Mouse (Mus musculus) adrenal gland, adult (tissue): ENCODE measurements at regions not wholly inside any gene's neighbourhood (a gene's known extent, or its start where the extent isn't known, plus 50 kb on each side); places are given as distances from the start of the nearest gene placed in this dataset.
"Not testable (repeated sequence)": the region's sequence is repeated elsewhere in the genome, so short reads cannot be mapped to it uniquely, and the experiment has no call there.

Experiments used
- DNase-seq, 2 experiments: peaks; one replicate each; pipeline ENCODE4 v3.0.0; 2022 to 2023; ENCODE audit warnings: low spot score in 1 of 2; ENCODE audit not compliant: inconsistent age in 2 of 2

DNA sequence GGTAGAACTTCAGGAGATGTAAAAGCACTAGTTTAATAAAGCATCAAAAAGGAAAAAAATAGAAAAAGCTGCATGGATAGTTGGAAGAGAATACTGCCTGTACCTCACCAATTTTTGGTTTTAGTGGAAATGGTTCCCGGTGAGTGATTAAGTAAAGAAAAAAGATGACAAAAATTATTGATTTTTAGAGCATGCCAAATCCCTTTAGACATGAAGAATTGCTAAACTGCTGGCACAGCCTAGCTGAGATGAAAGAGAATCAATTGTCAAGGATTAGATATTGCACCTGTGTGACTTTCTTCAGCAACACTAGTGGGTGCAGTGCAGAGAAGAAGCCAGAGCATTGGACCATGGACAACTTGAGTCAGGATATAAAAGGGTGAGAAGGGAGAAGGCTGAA, 348.7 kb upstream of the Cpeb2 start:
- no peak for DNase-seq

DNA sequence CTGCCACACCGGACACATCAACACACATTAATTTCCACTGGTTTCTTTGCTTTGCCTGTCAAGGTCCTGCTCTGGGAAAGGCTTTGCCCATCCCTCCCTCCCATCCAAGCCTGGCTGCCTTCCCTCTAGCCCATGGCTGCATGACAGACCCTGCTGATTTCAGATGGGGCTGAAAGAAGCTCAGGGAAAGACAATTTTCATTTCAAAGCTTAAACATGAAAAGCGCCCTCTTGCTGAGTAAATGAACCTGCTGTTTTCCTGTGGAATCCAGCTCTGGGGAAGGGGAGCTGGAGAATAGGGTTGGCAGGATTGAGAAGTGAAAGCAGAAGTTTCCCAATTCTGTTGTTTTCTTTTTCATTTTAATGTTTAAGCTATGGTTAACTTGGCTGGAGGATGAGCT, 341.1 kb upstream of the Cpeb2 start:
- DNase-seq: peak in 1 of 2 experiments; percentile 29

DNA sequence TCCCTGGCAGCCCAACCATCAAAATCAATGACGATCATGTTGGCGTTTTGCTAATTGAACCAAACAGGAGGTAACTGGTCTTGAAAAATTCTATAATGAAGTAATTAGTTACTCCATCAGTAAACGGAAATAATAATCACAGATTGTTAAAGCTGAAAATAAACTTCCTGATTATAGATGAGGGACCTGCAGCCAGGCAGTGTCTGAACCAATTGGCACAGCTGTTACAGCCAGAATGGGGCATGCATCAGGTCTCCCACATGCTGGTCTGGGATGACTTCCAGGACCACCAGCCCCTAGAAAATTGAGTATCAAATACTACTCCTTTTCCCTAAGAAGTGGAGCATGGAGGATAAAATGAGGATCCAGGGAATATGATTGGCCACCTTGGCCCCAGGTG, 326.8 kb upstream of the Cpeb2 start:
- DNase-seq: no peak

DNA sequence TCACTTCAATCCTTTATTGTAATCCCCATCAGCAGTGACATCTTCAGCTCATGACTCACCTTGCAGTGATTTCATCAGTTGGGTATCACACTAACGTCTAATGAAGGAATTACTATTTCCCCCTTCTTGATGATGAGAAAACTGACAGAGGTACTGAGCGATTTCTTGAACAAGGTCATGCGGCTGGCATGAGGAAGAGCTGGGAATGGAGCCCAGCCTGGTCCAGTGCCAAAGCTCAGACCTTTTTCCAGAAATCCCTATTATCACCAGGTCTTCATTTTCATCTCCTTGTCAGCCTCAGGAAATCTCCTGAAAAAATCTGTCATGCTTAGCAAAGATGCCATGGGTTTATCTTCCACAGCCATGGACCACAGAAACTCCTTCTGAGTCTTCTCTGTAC, 313.6 kb upstream of the Cpeb2 start:
- peak; percentile 68 to 86 for DNase-seq

DNA sequence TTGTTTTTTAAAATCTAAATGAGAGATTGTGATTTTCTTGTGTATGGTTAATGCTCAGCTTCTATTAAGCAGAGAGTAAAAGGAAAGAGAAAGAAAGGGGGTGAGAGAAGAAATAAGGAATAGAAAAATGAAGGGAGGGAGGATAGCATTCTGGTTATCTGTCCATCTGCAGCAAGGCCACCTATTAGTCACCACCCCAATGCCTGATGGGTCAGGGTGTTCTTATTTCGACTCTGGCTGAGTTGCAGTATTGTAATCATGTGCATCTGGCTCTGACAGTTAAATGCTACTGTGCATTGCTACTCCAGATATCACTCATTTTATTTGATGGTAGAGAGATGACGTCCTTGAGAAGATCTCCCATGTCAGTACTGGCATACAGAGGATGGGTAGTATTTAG, 300.9 kb upstream of the Cpeb2 start:
- peak; percentile 24 to 50 for DNase-seq

DNA sequence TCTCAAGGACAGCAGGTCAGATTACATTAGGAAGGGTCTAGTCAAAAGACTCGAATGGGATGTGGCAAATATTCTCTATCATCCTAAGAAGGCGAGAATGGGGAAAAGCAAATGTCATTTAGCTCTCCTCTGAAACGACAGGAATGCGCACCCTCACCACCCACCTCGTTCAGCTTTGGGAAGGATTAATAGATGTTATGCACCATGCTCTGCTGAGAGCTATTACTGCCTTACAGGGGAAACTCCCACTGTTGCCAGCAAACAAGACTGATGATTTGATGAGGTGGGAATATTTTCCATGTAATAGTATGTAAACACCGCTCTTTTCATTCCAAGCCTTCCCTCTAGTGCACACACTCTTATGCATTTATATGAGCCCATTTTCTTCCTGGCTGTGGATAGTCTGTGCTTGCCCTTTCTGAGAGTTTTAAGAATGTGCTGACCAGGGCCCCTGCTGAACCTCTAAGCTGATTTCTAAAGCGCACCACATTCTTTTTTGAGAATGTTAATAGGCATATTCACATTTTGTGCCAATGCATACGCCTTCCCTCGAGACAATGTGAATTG, 273.6 kb upstream of the Cpeb2 start:
- DNase-seq: no peak

DNA sequence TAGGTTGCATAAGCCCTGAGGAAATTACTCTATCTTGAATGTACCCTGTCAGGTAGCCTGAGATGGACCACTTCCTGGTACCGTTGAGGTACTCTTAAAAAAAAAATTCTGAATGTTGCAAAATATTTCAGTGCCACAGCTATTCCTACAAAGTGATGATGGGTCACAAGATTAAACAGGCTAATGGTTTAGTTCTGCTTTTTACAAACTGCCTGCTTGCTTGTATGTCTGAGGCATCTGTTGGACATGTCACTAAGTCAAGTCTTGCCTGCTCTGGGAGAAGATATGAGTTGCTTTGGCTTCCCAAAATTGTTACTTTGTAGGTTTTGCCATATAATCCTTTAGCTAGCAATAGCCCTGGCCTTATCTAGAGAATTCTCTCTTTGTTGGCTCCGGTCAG, 266.0 kb upstream of the Cpeb2 start:
- DNase-seq: not testable (repeated sequence)

DNA sequence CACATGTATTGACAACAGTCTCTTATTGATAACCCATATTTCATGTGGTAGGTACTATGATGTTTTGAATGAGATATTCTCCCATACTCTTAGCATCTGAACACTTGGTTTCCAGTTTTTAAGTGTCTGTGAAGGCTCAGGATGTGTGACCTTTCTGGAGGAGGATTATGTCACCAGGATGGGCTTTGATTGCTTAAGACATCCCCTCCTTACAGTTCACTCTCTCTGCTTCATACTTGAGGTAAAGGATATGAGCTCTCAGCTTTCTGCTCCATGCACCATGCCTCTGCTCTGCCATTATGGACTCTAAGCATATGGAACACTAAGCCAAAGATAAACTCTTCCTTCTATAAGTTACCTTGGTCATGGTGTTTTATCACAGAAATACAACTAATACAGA, 263.8 kb upstream of the Cpeb2 start:
- no peak for DNase-seq

DNA sequence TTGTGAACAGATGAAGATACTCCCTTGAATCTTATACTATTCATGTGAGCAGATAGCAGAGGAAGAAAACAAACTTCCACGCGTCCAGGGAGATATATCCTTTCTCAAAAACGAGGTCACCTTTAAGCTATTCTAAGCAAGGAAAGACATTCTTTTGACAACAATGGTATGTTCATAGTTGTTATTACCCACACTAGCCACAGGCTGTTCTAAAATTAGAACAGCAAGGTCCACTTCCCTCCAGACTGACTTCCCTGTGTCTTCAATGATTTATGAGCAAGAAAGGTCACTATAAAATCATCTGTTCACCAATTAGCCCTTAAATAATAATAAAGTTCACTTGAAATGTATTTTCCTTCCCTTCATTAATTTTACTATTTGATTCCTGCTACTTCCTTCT, 263.3 kb upstream of the Cpeb2 start:
- no peak for DNase-seq

DNA sequence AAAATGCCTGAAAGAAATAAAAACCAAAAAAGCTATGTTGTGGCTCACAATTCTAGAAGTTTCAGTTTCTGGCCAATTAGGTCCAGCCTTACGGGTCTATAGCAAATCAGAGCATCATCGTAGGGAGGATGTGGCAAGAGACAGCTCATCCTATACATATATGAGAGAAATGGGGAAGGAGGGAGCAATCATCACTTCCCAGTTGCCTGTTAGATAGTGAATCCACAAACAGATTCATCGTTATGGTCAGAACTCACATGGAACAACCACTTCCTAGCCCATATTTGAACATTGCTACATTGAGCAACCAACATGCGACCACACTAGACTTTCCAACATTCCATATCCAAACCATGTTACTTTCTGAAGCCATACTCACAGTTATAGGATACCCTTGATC, 255.9 kb upstream of the Cpeb2 start:
- no peak for DNase-seq

DNA sequence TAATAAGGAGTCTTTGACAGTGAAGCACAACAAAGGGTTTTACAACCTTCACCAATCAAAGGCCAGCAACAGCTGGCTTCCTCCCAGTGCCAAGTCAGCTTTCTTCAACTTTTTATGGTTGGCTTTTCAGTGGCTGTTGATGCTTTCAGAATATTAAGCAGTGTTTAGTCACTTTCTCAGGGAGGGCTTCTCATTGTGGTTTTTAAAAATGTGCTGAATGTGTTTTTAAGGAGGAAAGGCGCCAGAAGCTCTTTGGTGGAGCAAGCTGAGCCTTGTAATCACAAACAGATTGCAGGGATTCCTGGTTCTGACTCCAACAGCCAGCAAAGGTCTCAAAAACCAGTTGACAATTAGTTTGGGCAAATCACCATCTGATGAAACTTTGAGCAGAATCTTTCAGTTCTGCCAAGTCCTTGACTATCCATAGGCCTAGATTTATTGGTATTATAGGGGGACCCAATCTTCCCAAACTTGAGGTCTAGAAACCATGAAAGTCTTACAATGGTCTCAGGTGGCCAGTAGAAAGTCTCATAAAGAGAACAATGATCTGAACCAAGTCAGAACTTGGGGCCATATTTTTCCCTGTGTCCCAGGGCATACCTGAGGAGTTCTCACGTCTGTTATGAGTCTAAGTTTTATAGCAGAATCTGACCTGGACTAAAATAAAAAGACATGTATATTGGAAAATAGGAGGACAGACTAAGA, 251.9 kb upstream of the Cpeb2 start:
- no peak for DNase-seq

DNA sequence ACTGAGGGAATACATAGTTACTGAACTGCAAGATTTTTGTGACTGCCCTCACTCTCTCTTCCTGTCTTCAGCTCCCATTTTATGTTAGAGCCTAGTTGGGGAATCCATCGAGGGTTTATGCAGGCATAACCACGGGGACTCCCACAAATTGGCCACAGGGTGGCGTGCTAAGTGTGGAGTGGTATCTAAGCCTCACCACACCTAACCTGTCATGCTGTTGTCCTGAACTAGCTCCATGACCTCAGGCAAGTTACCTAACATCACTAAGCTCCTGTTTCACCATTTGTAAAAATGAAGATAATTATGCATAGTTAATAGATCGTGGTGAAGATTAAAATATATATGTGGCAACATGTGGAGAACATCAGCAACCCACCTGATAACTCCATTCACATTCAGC, 246.8 kb upstream of the Cpeb2 start:
- DNase-seq: peak; percentile 9 to 48

DNA sequence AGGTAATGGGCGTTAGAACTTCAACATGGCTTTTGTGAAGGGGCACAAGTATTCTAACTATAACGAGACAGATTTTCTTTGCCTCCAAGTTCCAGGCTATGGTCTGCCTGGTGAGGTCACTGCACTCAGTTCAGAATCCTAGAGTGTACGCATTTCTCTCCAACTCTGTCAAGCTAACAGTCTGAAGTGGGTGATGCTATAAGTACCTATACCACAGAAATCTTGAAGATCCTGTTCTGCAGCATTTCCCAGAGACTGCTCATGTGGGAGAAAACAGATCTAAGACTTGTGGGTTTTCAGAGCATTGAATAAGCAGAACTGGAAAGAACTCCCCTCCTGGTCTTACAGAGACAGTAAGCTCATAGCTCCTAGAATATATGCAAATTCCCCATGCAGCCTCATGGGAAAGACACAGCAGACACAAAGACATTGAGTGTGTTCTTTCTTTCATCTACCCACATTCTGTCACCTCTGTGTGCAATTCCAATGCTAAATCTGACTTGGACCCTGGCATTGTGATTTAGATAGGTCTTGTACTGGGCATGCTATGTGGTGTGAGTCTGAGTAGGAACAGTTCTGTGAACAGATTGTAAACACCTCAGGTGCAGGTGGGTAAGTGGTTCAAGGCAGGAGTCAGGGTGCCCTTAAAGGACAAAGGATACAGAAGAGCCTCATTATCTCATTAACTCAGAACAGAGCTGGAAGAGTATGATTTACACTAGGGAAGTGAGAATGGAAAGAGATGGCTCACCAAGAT, 245.1 kb upstream of the Cpeb2 start:
- no peak for DNase-seq

DNA sequence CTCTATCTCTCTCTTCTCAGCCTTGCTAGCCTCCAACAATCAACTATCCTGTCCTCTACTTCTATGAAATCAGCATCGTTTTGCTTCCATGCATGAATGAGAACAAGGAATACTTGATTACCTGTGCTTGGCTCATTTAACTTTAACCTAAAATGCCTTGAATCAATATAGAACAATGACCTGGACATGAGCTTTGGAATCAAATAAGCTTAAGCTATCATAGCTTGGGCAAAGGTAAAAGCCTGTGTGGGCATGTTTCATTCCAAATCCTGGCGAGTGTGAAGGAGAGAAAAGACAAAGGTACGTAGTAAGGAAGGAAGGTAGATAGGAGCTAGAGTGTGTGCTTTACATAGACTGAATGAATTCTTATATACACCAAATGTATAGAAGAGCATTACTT, 243.7 kb upstream of the Cpeb2 start:
- no peak for DNase-seq

DNA sequence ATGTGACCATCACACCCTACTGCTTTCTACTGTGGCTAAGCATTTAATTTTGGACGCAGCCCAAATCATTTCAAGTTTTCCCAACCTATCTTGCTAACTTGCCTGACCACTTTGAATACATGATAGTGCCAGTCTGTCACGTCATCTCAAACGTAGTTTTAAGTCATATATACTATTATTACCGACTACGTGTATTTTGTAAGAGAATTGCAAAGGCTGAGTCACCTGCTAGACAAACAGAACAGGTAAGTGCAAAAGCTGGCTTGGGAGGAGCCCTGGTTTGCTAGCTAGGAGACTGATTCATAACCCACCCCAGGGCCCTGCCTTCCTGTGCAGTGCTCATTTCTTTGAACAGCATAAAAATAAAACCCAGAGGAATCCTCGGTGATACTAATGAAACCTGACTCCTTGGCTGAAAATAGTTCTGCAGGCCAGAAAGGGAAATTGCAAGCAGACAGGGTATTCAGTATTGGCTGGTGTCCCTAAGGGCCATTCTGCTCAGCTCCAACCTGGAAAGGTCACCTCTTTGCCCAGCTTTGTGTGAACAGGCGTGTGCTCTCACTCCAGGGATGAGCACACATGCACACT, 208.9 kb upstream of the Cpeb2 start:
- no peak for DNase-seq

DNA sequence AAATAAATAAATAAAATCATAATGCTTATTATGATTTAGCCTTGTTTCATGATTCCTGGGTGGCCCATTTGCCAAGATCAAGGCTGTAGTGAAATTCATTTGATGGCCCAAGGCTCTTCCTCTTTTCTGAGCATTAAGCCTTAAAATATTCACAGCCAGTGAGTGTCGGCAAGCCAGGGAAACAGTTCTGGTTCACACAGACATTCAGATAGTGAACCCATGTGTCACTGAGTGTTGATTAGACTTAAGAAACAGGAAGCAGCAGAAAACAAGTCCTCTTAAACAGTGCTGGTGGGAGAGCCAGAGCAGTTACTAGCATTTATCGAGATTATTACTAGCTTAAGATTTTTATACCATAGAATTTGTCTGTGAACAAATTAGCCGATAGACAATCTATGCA, 201.7 kb upstream of the Cpeb2 start:
- DNase-seq: peak in 1 of 2 experiments; percentile 33

DNA sequence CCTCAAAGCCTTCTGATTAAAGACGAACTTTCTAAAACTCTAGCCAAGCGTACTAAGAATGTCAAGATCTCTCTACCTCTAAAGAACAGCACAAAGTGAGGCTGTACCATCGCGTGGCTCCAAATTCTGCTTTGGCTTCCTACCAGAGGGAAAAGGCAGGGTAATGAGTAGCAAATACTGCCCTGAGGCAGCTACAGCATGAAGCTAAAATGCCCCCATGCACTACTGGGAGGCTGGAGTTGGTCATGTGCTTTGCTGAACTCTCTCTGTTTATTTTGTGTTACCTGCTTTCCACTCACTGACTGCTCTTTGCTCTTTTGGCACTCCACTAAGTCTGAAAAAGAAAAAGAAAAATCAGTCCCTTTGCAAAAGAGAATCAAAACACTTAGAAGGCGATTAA, 201.1 kb upstream of the Cpeb2 start:
- no peak for DNase-seq

DNA sequence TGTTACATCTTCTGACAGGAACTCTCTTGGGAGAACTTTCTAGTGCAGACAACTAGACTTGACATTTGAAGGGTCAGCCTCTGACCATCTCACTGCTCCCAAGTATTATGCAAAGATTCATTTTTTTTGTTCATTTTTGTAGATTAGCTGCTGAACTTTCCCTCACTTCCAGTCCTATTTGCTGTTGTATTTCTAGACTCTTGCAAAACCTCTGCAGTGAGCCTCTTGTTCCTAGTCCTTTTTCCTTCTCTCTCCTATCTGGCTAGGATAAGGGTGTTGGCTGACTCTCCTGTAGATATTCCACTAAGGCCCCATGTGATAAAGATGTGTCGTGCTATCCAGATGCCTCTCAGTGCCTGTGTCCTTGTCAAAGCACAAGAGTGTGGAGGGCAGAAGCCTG, 198.5 kb upstream of the Cpeb2 start:
- DNase-seq: no peak

DNA sequence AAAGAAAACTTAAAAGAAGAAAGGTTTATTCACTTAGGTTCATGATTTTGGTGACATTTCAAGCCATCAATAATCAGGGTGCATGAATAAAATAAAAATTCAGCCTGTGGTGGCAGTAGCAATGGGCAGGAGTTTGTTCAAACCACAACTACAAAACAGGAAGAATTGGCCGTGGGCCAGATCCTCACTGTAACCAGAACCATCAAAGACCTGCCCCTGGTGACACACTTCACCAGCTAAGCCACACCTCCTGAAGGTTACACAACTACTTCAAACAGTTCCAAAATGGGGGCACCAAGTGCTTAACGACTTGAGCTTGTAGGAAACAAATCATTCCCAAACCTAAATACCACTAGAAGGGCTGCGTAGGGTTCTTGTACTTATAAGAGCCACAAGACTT, 195.4 kb upstream of the Cpeb2 start:
- DNase-seq: peak; percentile 57 to 79

DNA sequence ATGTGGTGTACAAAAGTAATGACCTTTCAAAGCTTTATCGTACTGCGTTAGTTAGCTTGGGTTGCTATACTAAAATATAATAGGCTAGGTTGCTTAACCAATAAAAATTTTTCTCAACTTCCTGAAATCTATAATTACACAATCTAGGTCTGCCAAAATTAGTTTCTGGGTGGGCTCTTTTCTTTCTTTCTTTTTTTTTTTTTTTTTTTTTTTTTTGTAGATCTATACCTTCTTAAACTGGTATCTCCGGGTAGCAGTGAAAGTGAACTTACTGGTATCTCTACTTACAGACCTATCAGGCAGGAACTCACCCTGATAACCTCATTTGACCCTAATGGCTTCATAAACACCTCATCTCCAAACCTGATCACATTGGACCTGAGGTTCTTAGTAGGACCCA, 193.4 kb upstream of the Cpeb2 start:
- DNase-seq: no peak

DNA sequence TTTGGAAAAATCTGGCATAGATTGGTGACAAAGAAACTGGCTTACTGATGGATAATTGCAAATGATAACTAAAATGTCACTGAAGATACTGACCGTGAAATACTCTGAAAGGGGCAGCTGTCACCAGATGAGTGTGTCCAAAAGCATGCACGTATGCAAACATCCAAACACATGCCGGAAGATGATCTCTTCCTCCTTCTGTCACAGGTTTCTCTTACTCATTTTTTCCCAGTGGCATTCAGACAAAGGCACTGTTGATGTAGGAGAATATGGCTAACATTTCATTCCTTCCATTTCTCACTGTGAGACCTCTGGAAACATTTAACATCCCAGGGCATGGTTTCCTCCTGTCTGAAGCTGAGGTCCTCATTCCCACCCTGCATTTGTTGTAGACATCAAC, 190.4 kb upstream of the Cpeb2 start:
- DNase-seq: no peak

DNA sequence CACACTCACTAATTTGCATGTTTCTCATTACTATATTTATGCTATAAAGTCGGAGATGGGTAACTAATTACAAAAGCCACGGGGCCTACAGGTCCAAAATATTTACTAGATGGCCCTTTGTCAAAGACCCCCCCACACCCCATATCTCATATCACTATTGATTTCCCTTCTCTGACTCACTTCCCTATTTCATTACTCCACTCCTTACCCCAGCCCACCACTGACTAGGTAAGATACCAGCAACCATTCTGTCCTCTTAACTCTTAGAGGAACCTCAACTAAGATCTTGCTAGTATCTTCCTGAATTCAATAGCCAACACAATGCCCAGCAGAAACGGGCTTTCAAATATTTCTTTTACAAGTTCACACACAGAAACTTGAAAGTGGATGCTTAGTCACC, 187.1 kb upstream of the Cpeb2 start:
- no peak for DNase-seq
